Mouse (Mus musculus) MEL (cell line): ENCODE results near the gene Ubr1. TPM values are rescaled to one million over a fixed set of nuclear protein-coding genes. Genes with fewer than 3 reads are reported as not detected.

Source experiments
- DNase-seq: peaks from one replicate; pipeline ENCODE4 v3.0.0; 2011; ENCODE audit warnings: low read depth, low spot score
- H3K27ac ChIP-seq: 2 replicates; pipeline ENCODE4 v1.5.1; 2012; ENCODE audit warnings: low read depth, mild to moderate bottlenecking, control low read depth, low read length, moderate library complexity; ENCODE audit not compliant: control insufficient read depth
- H3K27me3 ChIP-seq, 2 experiments: fragments of 150-350 bp in 1 of 2; sonication (generic) in 1 of 2; 2 replicates each; pipeline ENCODE4 v1.6.1; 2012; ENCODE audit warnings: low read length in 2 of 2, mild to moderate bottlenecking in 2 of 2, improper control_type of control experiment in 1 of 2, moderate library complexity in 1 of 2; ENCODE audit not compliant: insufficient read depth in 2 of 2, control insufficient read depth in 1 of 2
- H3K36me3 ChIP-seq, 2 experiments: 2 replicates each; pipeline ENCODE4 v1.6.1; 2012 to 2014; ENCODE audit warnings: low read length in 2 of 2, improper control_type of control experiment in 1 of 2, inconsistent platforms in 1 of 2, mild to moderate bottlenecking in 1 of 2; ENCODE audit not compliant: insufficient read depth in 2 of 2, control insufficient read depth in 1 of 2
- H3K4me1 ChIP-seq, 2 experiments: fragments of 150-350 bp in 1 of 2; sonication (generic) in 1 of 2; 2 replicates each; pipeline ENCODE4 v1.6.1; 2012; ENCODE audit warnings: low read length in 2 of 2, improper control_type of control experiment in 1 of 2, mild to moderate bottlenecking in 1 of 2; ENCODE audit not compliant: insufficient read depth in 2 of 2, control insufficient read depth in 1 of 2
- H3K4me3 ChIP-seq, 2 experiments: fragments of 150-350 bp in 1 of 2; sonication (generic) in 1 of 2; 2 replicates each; pipeline ENCODE4 v1.5.1; 2012; ENCODE audit warnings: low read depth in 2 of 2, low read length in 2 of 2, mild to moderate bottlenecking in 2 of 2, moderate library complexity in 2 of 2, control low read depth in 1 of 2, improper control_type of control experiment in 1 of 2; ENCODE audit not compliant: control insufficient read depth in 1 of 2, insufficient read depth in 1 of 2
- H3K79me2 ChIP-seq: 2 replicates; pipeline ENCODE4 v1.6.1; 2012; ENCODE audit warnings: mild to moderate bottlenecking, low read length, moderate library complexity; ENCODE audit not compliant: control insufficient read depth, poor library complexity, insufficient read depth
- H3K9ac ChIP-seq: 2 replicates; pipeline ENCODE4 v1.6.1; 2012; ENCODE audit warnings: low read depth, mild to moderate bottlenecking, control low read depth, low read length, moderate library complexity; ENCODE audit not compliant: control insufficient read depth, poor library complexity, severe bottlenecking
- H3K9me3 ChIP-seq: fragments of 150-350 bp; sonication (generic); replicated peaks from 2 replicates; pipeline ENCODE4 v1.6.1; 2012; ENCODE audit warnings: mild to moderate bottlenecking, low read length, improper control_type of control experiment, moderate library complexity; ENCODE audit not compliant: insufficient read depth
- BHLHE40 ChIP-seq: IDR thresholded peaks from 2 replicates; pipeline ENCODE4 v1.6.1; 2012; ENCODE audit warnings: low read depth, mild to moderate bottlenecking, inconsistent platforms, low read length, improper control_type of control experiment, borderline replicate concordance
- CHD1 ChIP-seq: IDR thresholded peaks from 2 replicates; pipeline ENCODE4 v1.6.1; 2012; ENCODE audit warnings: low read depth, mild to moderate bottlenecking, inconsistent platforms, low read length, improper control_type of control experiment
- CHD2 ChIP-seq: IDR thresholded peaks from 2 replicates; pipeline ENCODE4 v1.6.1; 2011; ENCODE audit warnings: low read length, improper control_type of control experiment
- CTCF ChIP-seq, 3 experiments: IDR thresholded peaks in 2 of 3; conservative IDR thresholded peaks in 1 of 3; 2 replicates each; pipeline ENCODE4 v1.5.1; 2011 to 2012; ENCODE audit warnings: low read length in 3 of 3, low read depth in 2 of 3, mild to moderate bottlenecking in 2 of 3, improper control_type of control experiment in 1 of 3, inconsistent platforms in 1 of 3, mixed read lengths in 1 of 3, moderate library complexity in 1 of 3; ENCODE audit not compliant: control insufficient read depth in 1 of 3, insufficient read depth in 1 of 3, poor library complexity in 1 of 3, severe bottlenecking in 1 of 3
- EP300 ChIP-seq, 2 experiments: IDR thresholded peaks; 2 replicates each; pipeline ENCODE4 v1.6.1; 2011; ENCODE audit warnings: improper control_type of control experiment in 2 of 2, low read length in 2 of 2, low read depth in 1 of 2, mild to moderate bottlenecking in 1 of 2
- ETS1 ChIP-seq: IDR thresholded peaks from 2 replicates; pipeline ENCODE4 v1.6.1; 2012; ENCODE audit warnings: low read depth, mild to moderate bottlenecking, inconsistent platforms, low read length, improper control_type of control experiment, moderate library complexity
- GATA1 ChIP-seq: IDR thresholded peaks from 2 replicates; pipeline ENCODE4 v1.6.1; 2011; ENCODE audit warnings: low read depth, low read length, improper control_type of control experiment
- HCFC1 ChIP-seq: IDR thresholded peaks from 2 replicates; pipeline ENCODE4 v1.6.1; 2012; ENCODE audit warnings: low read depth, mild to moderate bottlenecking, inconsistent platforms, low read length, improper control_type of control experiment, moderate library complexity
- KAT2A ChIP-seq: conservative IDR thresholded peaks from 2 replicates; pipeline ENCODE4 v1.6.1; 2012; ENCODE audit warnings: low read depth, low read length, improper control_type of control experiment, inconsistent platforms
- MAX ChIP-seq: IDR thresholded peaks from 2 replicates; pipeline ENCODE4 v1.6.1; 2011; ENCODE audit warnings: low read length, improper control_type of control experiment
- MAZ ChIP-seq: IDR thresholded peaks from 2 replicates; pipeline ENCODE4 v1.6.1; 2012; ENCODE audit warnings: low read depth, mild to moderate bottlenecking, inconsistent platforms, low read length, improper control_type of control experiment
- MEF2A ChIP-seq: IDR thresholded peaks from 2 replicates; pipeline ENCODE4 v1.6.1; 2014; ENCODE audit warnings: low read depth, mild to moderate bottlenecking, inconsistent platforms, low read length, improper control_type of control experiment; ENCODE audit not compliant: poor library complexity, insufficient replicate concordance, severe bottlenecking; ENCODE audit errors: extremely low read depth
- MYB ChIP-seq: IDR thresholded peaks from 2 replicates; pipeline ENCODE4 v1.6.1; 2011; ENCODE audit warnings: mild to moderate bottlenecking, low read depth, low read length, improper control_type of control experiment
- NELFE ChIP-seq: IDR thresholded peaks from 2 replicates; pipeline ENCODE4 v1.6.1; 2011; ENCODE audit warnings: low read depth, low read length, improper control_type of control experiment
- POLR2A ChIP-seq, 2 experiments: IDR thresholded peaks; 2 replicates each; pipeline ENCODE4 v1.6.1; 2011 to 2012; ENCODE audit warnings: low read length in 2 of 2, mild to moderate bottlenecking in 2 of 2, control low read depth in 1 of 2, improper control_type of control experiment in 1 of 2, low read depth in 1 of 2, moderate library complexity in 1 of 2; ENCODE audit not compliant: control insufficient read depth in 1 of 2, insufficient read depth in 1 of 2, poor library complexity in 1 of 2
- POLR2AphosphoS2 ChIP-seq: IDR thresholded peaks from 2 replicates; pipeline ENCODE4 v1.6.1; 2011; ENCODE audit warnings: low read length, improper control_type of control experiment
- RCOR1 ChIP-seq: IDR thresholded peaks from 2 replicates; pipeline ENCODE4 v1.6.1; 2012; ENCODE audit warnings: low read depth, mild to moderate bottlenecking, inconsistent platforms, low read length, improper control_type of control experiment
- TAL1 ChIP-seq: IDR thresholded peaks from 2 replicates; pipeline ENCODE4 v1.6.1; 2012; ENCODE audit warnings: mild to moderate bottlenecking, inconsistent platforms, low read length, moderate library complexity, mixed read lengths
- TCF12 ChIP-seq: IDR thresholded peaks from 2 replicates; pipeline ENCODE4 v1.6.1; 2014; ENCODE audit warnings: low read depth, mild to moderate bottlenecking, inconsistent platforms, low read length, improper control_type of control experiment, moderate library complexity
- UBTF ChIP-seq: IDR thresholded peaks from 2 replicates; pipeline ENCODE4 v1.6.1; 2012; ENCODE audit warnings: low read depth, mild to moderate bottlenecking, inconsistent platforms, low read length, improper control_type of control experiment, moderate library complexity, borderline replicate concordance; ENCODE audit not compliant: insufficient read depth
- USF2 ChIP-seq, 2 experiments: IDR thresholded peaks; 2 replicates each; pipeline ENCODE4 v1.6.1; 2011 to 2012; ENCODE audit warnings: improper control_type of control experiment in 2 of 2, low read length in 2 of 2, borderline replicate concordance in 1 of 2, inconsistent platforms in 1 of 2, low read depth in 1 of 2, mild to moderate bottlenecking in 1 of 2; ENCODE audit not compliant: insufficient read depth in 1 of 2
- ZC3H11A ChIP-seq: IDR thresholded peaks from 2 replicates; pipeline ENCODE4 v1.6.1; 2012; ENCODE audit warnings: low read depth, mild to moderate bottlenecking, inconsistent platforms, low read length, improper control_type of control experiment
- ZKSCAN1 ChIP-seq: IDR thresholded peaks from 2 replicates; pipeline ENCODE4 v1.6.1; 2012; ENCODE audit warnings: low read depth, mild to moderate bottlenecking, inconsistent platforms, low read length, improper control_type of control experiment, moderate library complexity
- ZNF384 ChIP-seq: IDR thresholded peaks from 2 replicates; pipeline ENCODE4 v1.6.1; 2012; ENCODE audit warnings: low read depth, mild to moderate bottlenecking, inconsistent platforms, low read length, improper control_type of control experiment
- polyA plus RNA-seq, 2 experiments: library from polyadenylated mRNA; stranded (reverse) in 1 of 2; unstranded in 1 of 2; fragments of >175 nt in 1 of 2; fragments of >200 nt in 1 of 2; gene quantifications; 2 replicates each; pipeline versions ENCODE4 v1.2.1 to v1.2.4; 2012; ENCODE audit warnings: low replicate concordance in 2 of 2, low read depth in 1 of 2; ENCODE audit not compliant: insufficient read length in 2 of 2, insufficient read depth in 1 of 2, missing spikeins in 1 of 2
- total RNA-seq: library from RNA; depleted of rRNA; stranded (reverse); fragments of 300-350 nt; gene quantifications from 2 replicates; pipeline ENCODE4 v1.2.3, GENCODE M21; 2012

Ubr1 gene
- total and polyA plus RNA-seq, 3 experiments, result 12.8 to 27.8 TPM; not detected in 1

- TF ChIP-seq TCF12 (peak; percentile 61; the same call in 1 of the 2 replicates), HCFC1 (peak; percentile 92), UBTF (no peak)
Measured at GRCm38 (mm10) chr2:120970559-120971080, at the start of gene Ubr1 (continued).

DNA sequence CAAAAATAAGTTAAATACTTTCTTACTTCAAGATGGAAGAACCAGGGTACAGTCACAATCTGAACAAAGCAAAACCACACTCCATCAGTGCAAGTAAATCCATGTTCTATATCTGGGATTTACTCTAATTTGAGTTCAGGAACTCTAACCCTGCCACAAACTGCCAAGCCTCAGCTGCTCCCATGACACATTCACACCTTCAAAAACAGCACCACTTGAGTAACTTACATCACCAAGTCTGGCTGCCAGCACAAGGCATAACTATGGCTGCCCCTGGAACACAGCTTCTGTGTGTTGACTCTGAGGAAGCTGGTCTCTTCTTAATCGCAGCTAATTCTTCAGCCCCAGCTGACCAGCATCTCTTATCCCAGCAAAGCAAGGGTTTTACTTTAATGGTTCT is 46.6 kb upstream of the Ubr1 start:
- Histone ChIP-seq H3K9ac (no peak overlapping the region), H3K9me3 (no peaks in the 10 kb centered on the region), H3K27me3 (no peaks in the 10 kb centered on the region), H3K79me2 (no peaks in the 10 kb centered on the region), H3K36me3 (peaks cover 0 to 5% of the 10 kb centered on the region in 2 experiments; a peak in 2 of 4 replicates), H3K4me3 (no peak overlapping the region), H3K4me1 (peaks cover 3 to 8% of the 10 kb centered on the region in 2 experiments), H3K27ac (no peak overlapping the region)
- no peak for DNase-seq
- no peak for TF ChIP-seq TAL1
- TF ChIP-seq ETS1, result no peak
- TF ChIP-seq CTCF (IDR thresholded peaks at IDR 0.05 in 2 of 3, conservative IDR thresholded peaks at IDR 0.05 in 1 of 3; ENCODE audit: control insufficient read depth in 1 of 3, insufficient read depth in 1 of 3, low read depth in 2 of 3, low read length in 3 of 3, poor library complexity in 1 of 3, severe bottlenecking in 1 of 3), result no peak
- no peak for TF ChIP-seq UBTF
- TF ChIP-seq MYB, result no peak
- TF ChIP-seq USF2 (IDR thresholded peaks at IDR 0.05; ENCODE audit: borderline replicate concordance in 1 of 2, insufficient read depth in 1 of 2, low read depth in 1 of 2, low read length in 2 of 2), result no peak
- no peak for TF ChIP-seq MAZ
- TF ChIP-seq RCOR1, result no peak
- no peak for TF ChIP-seq GATA1
- TF ChIP-seq POLR2AphosphoS2, result no peak
- no peak for TF ChIP-seq HCFC1
- TF ChIP-seq EP300 (IDR thresholded peaks at IDR 0.05; ENCODE audit: low read depth in 1 of 2, low read length in 2 of 2), result no peak
- TF ChIP-seq POLR2A (IDR thresholded peaks at IDR 0.05; ENCODE audit: control insufficient read depth in 1 of 2, insufficient read depth in 1 of 2, low read depth in 1 of 2, low read length in 2 of 2, poor library complexity in 1 of 2), result no peak
- TF ChIP-seq MAX, result no peak
- no peak for TF ChIP-seq ZKSCAN1

DNA sequence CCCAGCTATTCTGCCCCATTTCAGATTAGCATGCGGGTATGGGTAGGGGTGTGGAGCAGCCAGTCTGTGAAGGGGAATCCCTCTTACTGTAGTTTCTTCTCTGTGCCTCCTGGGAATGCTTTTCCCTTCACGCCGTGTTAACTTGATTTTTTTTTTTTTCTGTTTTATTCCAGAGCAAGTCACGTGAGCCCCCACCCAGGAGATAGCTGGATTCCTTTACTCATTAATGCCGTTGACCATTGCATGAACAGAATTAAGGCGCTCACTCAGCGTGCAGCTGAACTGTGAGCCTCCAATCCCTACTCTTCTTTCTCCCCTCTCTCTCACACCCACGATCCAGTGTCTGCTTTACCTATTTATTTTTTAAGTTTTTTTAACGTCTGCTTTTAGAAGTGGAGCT is 45.7 kb upstream of the Ubr1 start:
- Histone ChIP-seq H3K4me1 (peaks cover 3 to 8% of the 10 kb centered on the region in 2 experiments), H3K9ac (no peak overlapping the region), H3K27ac (no peak overlapping the region), H3K4me3 (no peak overlapping the region)
- no peak for DNase-seq
- TF ChIP-seq CHD1 (no peak), UBTF (no peak), NELFE (no peak), MEF2A (no peak), POLR2A (IDR thresholded peaks at IDR 0.05; ENCODE audit: control insufficient read depth in 1 of 2, insufficient read depth in 1 of 2, low read depth in 1 of 2, low read length in 2 of 2, poor library complexity in 1 of 2) (no peak), POLR2AphosphoS2 (no peak), RCOR1 (no peak), GATA1 (no peak), EP300 (IDR thresholded peaks at IDR 0.05; ENCODE audit: low read depth in 1 of 2, low read length in 2 of 2) (no peak), ZKSCAN1 (no peak), ETS1 (no peak), USF2 (IDR thresholded peaks at IDR 0.05; ENCODE audit: borderline replicate concordance in 1 of 2, insufficient read depth in 1 of 2, low read depth in 1 of 2, low read length in 2 of 2) (no peak), ZC3H11A (no peak), CHD2 (no peak), BHLHE40 (no peak), KAT2A (no peak), ZNF384 (no peak), MAZ (no peak)
- TF ChIP-seq, all 39 proteins: peak for 0
- Histone ChIP-seq H3K36me3 (peaks cover 0 to 5% of the 10 kb centered on the region in 2 experiments; a peak in 2 of 4 replicates), H3K9me3 (no peaks in the 10 kb centered on the region), H3K27me3 (no peaks in the 10 kb centered on the region), H3K79me2 (no peaks in the 10 kb centered on the region)
